12 mouse cellular contexts compared by ENCODE assay signal in the genomic region with DNA sequence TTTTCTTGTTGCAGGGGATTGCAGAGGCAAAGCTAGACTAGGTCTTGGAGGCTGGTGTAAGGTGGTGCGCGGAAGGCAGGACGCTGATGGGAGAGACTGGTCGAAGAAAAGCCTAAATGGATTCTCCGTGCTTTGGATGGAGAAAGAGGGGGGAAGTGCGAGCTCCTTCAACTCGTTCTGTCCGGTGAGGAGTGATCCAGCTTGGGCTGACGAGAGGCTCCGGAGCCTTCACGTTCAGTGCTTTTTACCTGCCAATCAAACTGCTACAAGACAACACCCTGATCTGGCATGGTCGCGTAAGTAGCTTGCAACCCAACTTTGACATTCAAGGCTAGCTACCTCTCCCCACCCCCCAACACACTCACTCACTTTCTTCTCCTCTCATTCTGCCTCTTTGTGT. TPM values are rescaled to one million over a fixed set of nuclear protein-coding genes. Genes with fewer than 3 reads are reported as not detected.
DNase-seq lines count a peak whose midpoint lies in the region; ATAC-seq lines count a peak whose summit lies in the region.
"Had no signal": no experiment of that assay in that cellular context is flagged by ENCODE, and none has a peak within 500 bp of the region (broad histone marks: within the 10 kb centered on the region; RNA-seq: fewer than 3 reads in every experiment).

No protein-coding gene starts in this region.

- 0 out of 2 replicates have a peak, but pooled peaks have one; percentile 7 for ATAC-seq in forebrain, embryonic 15.5 days (replicated peaks)
- peak; percentile 51 for ATAC-seq in midbrain, embryonic 13.5 days

- H3K9ac ChIP-seq in forebrain, embryonic 15.5 days (replicated peaks): peak overlapping the region; percentile 48
- peak overlapping the region; percentile 59 for H3K9ac ChIP-seq in midbrain, embryonic 13.5 days (replicated peaks)

- intact Hi-C loops in left cerebral cortex, postnatal 4 days (cut with DNase I): loop anchor here (10.0 kb wide), 1 partner anchor 314 kb away; no protein-coding TSS in a partner anchor

- H3K27me3 ChIP-seq in forebrain, embryonic 15.5 days: no peaks in the 10 kb centered on the region
- H3K27me3 ChIP-seq in midbrain, embryonic 13.5 days: peaks cover 17% of the 10 kb centered on the region

- DNase-seq in right cerebral cortex, adult 18-20 months: peak; percentile 18
- no peak for DNase-seq in right cerebral cortex, postnatal 14 days
- no peak for DNase-seq in lung, postnatal 10 days
- no peak for DNase-seq in spleen, postnatal 4 days (ENCODE audit: low spot score in 2 of 2)
- DNase-seq in adrenal gland, adult (ENCODE audit: inconsistent age in 2 of 2, low spot score in 1 of 2): no peak
- no peak for DNase-seq in left cerebral cortex, postnatal 4 days
- DNase-seq: gastrocnemius, adult 2 months; kidney, postnatal 25 days; lung, adult 18-20 months had no signal

- 2% methylated on average over 13 of the region's 13 CpGs for WGBS in forebrain, embryonic 15.5 days
- under 1% methylated on average over 13 of the region's 13 CpGs for WGBS in midbrain, embryonic 13.5 days

- H3K4me3 ChIP-seq in forebrain, embryonic 15.5 days: peak overlapping the region; percentile 41
- peak overlapping the region; percentile 42 for H3K4me3 ChIP-seq in midbrain, embryonic 13.5 days (replicated peaks)
- H3K4me3 ChIP-seq: gastrocnemius, adult 2 months had no signal

- no peaks in the 10 kb centered on the region for H3K9me3 ChIP-seq in forebrain, embryonic 15.5 days
- no peaks in the 10 kb centered on the region for H3K9me3 ChIP-seq in midbrain, embryonic 13.5 days

- H3K4me1 ChIP-seq in forebrain, embryonic 15.5 days: peaks cover 51% of the 10 kb centered on the region
- H3K4me1 ChIP-seq in midbrain, embryonic 13.5 days (replicated peaks): peaks cover 56% of the 10 kb centered on the region

- H3K36me3 ChIP-seq in forebrain, embryonic 15.5 days: no peaks in the 10 kb centered on the region
- H3K36me3 ChIP-seq in midbrain, embryonic 13.5 days: no peaks in the 10 kb centered on the region

- peak overlapping the region; percentile 90 for H3K27ac ChIP-seq in forebrain, embryonic 15.5 days (replicated peaks)
- H3K27ac ChIP-seq in midbrain, embryonic 13.5 days: peak overlapping the region; percentile 86
- H3K27ac ChIP-seq: gastrocnemius, adult 2 months had no signal

- H3K4me2 ChIP-seq in forebrain, embryonic 15.5 days (replicated peaks): peak overlapping the region; percentile 72
- peak overlapping the region; percentile 71 for H3K4me2 ChIP-seq in midbrain, embryonic 13.5 days (replicated peaks)

RNA-seq across cellular contexts. Expression of gene Sox2, which starts 11.9 kb away (rescaled TPM):
- 39.7 and 42.3 TPM in 2 replicates for polyA plus RNA-seq in forebrain, embryonic 15.5 days (2015; fragmentation: Nextera tagmentation; extraction: Ambion mirVana)
- 27.8 and 28.2 TPM in 2 replicates for polyA plus RNA-seq in midbrain, embryonic 13.5 days (2015; fragmentation: Nextera tagmentation; extraction: Ambion mirVana)
- total RNA-seq in left cerebral cortex, postnatal 4 days (2021): 10 to 100 TPM; 55.8 to 59.3 TPM
- total RNA-seq: gastrocnemius, adult 2 months had no signal
- polyA plus RNA-seq: heart, postnatal 0 days had no signal
